Mouse (Mus musculus) erythroid progenitor cell, adult 5-6 weeks (primary cell): ENCODE results near the gene Eif4g3. TPM values are rescaled to one million over a fixed set of nuclear protein-coding genes. Genes with fewer than 3 reads are reported as not detected.

Experiments
- ATAC-seq: replicated peaks from 2 replicates; pipeline ENCODE4 v1.8.0; 2016; ENCODE audit warnings: moderate number of reproducible peaks, mild to moderate bottlenecking, moderate TSS enrichment, inconsistent platforms; ENCODE audit not compliant: poor library complexity, low FRiP score, severe bottlenecking
- total RNA-seq, 2 experiments: library from RNA; stranded (forward) in 1 of 2; stranded (reverse) in 1 of 2; fragments of 150-400 nt in 1 of 2; fragments of 186-747, 209-891 nt in 1 of 2; gene quantifications; 2 replicates each; pipeline versions ENCODE4 v1.2.3 to v1.2.4; 2015 to 2017; ENCODE audit warnings: low replicate concordance in 2 of 2

Eif4g3 gene
- total RNA-seq, 2 experiments from 2014 or later: 11.7 to 29.8 TPM

GRCm38 (mm10) chr4:137984212-137984611, 8.6 kb upstream of the Eif4g3 start:
- no peak for ATAC-seq

DNA sequence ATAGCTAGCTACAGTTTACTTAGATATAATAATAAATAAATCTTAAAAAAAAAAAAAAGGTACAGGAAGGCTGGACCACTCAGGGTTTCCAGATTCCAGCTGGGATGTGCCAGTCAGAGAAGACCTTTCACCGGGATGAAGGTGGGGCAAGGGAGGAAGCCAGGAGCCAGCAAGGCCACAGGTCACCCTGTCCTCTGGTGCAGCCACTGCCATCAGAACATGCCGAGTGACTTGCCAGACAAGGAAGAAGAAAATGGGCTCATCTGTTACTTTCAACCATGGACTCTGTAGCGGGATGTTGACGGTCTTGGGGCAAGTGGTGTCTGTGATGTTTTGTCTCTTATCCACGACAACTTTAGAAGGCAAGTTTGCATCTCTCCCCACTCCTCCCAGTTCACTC, 8.1 kb upstream of the Eif4g3 start:
- no peak for ATAC-seq

DNA sequence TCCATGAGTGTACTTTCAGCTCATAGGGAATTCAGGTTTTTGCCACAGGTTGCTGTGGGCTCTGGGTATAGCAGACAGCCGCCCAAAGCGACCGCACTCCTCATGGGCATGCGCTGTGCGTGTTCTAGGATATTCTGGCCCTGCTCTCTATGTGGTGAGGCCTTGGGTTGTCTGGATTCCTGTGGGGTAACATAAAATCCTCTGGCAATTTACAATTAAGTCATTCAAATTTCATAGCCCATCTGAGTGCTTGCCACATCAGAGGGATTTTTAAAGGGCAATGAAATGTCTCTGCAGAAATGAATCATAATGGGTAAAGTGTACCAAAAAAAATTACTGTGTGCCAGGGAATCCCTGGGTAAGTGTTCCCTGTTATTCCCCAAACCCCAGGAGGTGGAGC, 3.4 kb upstream of the Eif4g3 start:
- ATAC-seq: no peak

DNA sequence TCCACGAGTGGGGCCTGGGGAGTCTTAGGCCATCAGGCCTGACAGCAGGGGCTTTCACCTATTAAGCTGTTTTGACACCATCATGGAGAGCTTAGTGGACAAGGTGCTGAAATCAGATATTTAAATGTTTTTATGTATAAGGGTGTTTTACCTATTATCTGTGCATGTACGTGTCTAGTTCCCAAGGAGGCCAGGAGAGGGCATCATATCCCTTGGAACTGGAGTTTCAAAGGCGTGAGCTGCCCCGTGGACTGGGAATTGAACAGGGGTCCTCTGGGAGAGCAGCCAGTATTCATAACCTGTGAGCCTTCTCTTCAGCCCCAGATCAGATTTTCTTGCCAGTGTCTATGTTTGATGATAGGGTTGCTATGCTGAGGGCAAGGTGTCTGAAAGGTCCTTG, 2.4 kb upstream of the Eif4g3 start:
- ATAC-seq: no peak

DNA sequence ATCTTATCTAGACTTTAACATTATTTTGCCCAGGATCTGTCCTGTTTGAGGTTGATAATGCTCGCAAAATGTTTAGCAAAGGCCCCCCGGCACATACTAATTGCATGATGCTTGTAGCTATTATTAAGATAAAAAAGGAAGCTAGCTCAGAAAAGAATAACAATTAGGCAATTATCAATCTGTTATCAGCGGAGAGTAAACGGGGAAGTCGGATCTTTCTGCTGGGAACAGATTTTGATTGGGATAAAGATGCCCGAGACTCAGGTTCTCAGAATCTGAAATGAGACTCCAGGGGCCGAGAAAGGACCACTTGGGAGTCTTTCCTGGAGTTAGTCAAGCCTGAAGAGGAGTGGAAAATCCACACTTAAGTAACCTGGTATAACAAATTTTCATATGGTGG, 1.6 kb upstream of the Eif4g3 start:
- ATAC-seq: no peak

DNA sequence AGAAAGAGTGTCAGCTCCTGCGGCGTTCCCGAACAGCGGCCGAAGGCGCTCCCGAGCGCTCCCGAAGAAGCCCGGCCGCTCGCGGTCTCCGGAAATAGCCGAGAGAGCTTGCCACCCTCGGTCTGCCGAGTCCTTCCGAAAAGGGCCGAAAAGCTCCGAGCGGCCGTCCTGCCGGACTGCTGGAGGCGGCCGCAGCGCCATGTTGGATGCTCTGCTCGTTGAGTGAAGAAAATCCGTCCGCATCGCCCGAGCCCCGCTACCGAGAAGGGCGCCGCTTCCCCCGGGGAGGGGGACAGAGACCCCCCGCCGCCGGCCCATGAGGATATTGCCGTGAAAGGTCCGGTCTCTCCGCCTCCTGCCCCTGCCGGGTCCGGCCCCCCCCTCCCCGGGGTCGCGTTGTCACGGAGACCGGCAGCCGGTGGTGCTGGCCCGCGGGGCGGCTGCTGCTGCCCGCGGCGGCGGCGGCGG, 503 bp downstream of the Eif4g3 start:
- ATAC-seq: peak; percentile 92

DNA sequence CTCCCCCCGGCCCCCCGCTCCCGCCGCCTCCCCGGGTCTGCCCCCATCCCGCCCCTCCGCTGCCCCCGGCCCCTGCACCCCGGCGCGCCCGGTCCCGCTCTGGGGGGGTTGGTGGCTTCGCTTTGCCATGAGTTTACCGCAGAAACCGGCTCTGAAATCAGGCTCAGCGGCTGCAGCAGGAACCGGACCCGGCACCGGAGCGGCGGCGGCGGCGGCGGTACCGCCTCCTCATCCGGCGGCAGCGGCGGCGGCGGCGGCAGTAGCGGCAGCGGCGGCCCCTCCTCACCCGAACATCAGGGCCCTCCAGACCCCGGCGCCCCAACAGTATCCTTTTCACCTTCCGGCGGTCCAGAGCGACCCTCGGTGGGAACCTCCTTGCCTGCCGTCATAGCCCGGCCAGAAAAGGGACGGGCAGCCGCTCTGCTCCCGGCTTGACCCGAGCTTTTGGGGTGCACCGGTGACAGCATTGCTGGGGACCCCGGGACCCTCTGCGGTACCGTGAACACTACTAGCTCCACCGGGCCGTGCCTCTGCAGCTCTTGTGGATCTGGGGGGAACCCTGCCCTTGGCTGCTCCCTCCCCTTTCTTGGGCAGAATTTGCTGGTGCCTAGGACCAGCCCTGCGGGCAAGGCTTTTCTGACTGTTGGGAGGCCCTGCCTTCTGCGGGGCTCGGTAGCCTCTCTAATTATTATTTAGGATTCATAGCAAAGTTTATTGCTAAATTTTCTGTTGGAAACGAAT, 1.2 kb downstream of the Eif4g3 start:
- ATAC-seq: peak; percentile 37

- no peak for ATAC-seq
Measured at GRCm38 (mm10) chr4:137994562-137995336, 1.9 kb downstream of the Eif4g3 start.

GRCm38 (mm10) chr4:137995399-137995798, 2.6 kb downstream of the Eif4g3 start:
- ATAC-seq: no peak

- no peak for ATAC-seq
Measured at GRCm38 (mm10) chr4:137998232-137998631, 5.4 kb downstream of the Eif4g3 start.

DNA sequence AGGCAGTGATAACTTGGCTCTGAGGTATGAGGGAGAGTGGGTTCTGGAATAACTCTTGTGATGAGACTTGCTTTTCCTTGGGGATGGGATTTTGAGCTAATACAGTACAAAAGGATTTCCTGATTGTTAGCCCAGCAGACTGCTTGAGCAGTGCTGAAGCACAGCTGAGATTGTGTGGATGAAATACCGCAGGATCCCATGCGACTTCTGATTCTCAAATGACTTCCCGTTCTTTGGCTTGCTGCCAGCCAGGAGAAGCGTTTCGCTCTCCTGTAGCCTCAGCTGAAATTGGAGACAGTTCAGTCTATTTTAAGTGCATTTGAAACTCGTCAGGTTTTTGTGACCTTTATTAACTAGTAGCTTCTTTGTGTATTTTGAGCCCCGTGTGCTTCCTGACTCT, 7.9 kb downstream of the Eif4g3 start:
- no peak for ATAC-seq

GRCm38 (mm10) chr4:138003909-138004610, 11.2 kb downstream of the Eif4g3 start:
- ATAC-seq: no peak

DNA sequence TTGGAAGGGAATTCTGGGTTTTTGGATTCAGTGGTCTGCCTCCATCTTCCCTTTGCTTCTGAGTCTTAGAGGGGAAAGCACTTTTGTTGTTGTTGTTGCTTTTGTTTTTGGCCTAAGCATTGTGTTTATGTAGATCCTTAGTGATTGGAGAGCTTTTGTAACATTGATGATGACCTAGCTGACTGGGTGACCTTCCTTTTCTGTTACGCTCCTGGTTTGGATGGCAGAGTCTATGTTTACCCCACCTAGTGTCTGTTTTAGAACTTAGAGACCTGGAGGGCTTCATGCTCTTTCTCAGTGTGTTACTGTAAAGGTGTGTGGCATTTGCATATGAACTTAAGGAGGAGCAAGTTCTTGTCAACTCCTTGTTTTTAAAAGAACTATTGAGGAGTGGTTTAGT, 13.0 kb downstream of the Eif4g3 start:
- ATAC-seq: no peak

DNA sequence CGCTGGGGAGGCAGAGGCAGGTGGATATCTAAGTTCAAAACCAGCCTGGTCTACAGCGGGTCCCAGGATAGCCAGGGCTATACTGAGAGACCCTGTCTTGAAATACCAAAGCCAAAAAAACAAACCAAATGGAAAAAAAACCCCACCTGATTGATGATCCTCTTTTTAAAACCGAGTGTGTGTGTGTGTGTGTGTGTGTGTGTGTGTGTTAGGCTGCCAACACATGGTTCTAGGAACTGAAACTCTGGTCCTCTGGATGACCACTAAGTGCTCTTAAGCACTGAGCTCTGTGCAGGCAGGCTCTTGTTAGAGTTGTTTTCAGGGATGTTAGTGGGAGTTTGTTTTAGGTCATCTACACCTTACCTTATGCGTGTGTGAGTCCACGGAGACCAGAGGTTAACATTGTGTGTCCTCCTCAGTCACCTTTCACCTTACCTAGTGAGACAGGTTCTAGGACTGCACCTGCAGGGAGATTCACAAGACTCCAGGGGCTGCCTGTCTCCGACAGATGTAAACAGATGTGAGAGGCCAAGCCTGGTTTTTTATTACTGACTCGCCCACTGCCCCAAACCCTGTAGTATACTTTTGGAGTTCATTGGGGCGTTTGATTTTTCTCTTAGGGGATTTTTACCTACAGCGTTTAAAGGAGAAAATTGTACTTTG, 14.3 kb downstream of the Eif4g3 start:
- no peak for ATAC-seq

- ATAC-seq: no peak
Measured at GRCm38 (mm10) chr4:138008646-138009045, 15.8 kb downstream of the Eif4g3 start.

DNA sequence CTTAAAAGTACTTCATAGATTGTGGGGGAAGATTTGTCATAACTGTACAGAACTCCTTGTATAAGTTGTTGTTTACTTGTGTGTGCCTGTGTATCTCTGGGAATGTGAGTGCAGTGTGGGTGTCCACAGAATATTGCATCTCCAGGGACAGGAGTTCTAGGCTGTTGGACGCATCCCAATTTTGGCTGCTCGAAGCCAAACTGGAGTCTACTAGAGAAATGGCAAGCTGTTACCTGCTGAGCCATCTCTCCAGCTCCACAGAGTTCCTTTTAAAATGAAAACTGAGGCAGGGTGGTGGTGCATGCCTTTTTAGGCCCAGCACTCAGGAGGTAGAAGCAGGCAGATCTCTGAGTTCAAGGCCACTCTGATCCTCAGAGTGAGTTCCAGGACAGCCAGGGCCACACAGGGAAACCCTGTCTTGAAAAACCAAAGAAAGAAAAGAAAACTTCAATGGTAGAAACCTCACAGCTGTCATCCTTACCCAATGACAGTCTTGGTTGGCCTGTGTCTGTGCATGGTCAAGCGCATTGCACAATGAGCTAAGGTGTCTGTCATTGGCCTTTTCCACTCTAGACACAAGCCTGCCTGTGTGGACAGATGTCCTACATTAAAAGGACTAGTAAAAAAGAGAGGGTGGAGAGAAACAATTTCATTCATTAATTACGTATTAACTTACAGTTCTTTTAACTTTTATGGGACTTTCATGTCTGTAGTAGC, 17.1 kb downstream of the Eif4g3 start:
- ATAC-seq: no peak

GRCm38 (mm10) chr4:138013723-138014479, 21.1 kb downstream of the Eif4g3 start:
- ATAC-seq: no peak

GRCm38 (mm10) chr4:138015966-138016365, 23.1 kb downstream of the Eif4g3 start:
- no peak for ATAC-seq
